Mouse (Mus musculus): ENCODE measurements around the gene Cul7.

Gene Cul7

DNA sequence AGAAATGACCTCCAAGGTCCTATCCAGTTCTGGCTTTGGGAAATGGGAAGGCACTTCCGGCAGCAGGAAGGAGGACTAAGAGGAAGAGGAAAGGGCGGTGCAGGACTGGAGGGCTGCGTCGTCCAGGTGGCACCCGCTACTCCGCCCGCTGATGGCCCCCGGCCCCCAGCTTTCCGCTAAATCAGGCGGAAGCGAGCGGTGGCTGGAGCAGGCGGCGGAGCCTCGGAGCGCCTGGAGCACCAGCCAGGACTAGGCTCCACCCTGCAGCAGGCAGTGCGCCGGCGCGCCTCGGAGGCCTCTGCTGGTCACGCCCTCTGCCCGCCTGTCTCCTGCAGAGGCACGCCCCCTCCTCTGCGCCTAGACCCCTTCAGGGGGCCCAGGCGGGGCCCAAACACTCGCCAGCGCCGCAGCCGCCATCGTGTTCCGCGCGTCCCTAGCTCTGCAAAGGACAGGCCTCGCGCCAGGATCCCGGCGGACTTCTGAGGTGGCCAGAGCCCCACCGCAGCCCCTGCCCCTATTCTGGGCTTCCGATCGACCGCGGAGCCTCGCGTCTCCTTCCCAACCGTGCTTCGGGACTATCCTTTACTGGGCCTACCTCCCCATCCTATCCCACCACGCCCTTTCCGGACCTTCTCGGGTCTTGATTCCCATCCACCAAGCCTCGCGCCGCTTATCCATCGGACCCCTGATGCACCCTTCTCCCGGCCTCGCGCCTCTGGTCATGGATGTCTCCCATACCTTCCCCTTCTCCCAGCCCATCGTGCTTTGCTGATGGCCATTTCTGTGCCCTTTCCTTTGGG is at the start of gene Cul7:
Gene Cul7, plus strand, starts transcription at position 106 of the 800 bp plus-strand sequence.
- peak; percentile 54 for DNase-seq (ENCODE audit: low read depth, low spot score)

DNA sequence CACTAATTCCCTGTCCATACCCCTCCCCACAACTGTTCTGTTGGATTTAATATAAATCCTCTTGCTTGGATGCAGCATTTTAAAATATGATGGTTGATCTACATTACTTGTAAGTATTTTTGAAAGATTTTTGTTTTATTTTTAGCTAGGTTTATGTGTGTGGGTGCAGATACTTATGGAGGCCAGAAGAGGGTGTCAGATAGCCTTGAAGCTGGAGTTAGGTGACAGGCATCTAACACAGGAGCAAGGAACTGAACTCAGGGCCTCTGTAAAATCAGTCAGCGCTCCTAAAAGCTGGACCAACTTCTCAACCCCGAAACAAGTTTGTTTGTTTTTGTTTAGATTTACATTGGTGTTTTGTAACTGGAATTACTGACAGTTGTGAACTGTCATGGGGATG is 49.6 kb upstream of the Cul7 start:
- no peak for DNase-seq (ENCODE audit: low read depth, low spot score)

DNA sequence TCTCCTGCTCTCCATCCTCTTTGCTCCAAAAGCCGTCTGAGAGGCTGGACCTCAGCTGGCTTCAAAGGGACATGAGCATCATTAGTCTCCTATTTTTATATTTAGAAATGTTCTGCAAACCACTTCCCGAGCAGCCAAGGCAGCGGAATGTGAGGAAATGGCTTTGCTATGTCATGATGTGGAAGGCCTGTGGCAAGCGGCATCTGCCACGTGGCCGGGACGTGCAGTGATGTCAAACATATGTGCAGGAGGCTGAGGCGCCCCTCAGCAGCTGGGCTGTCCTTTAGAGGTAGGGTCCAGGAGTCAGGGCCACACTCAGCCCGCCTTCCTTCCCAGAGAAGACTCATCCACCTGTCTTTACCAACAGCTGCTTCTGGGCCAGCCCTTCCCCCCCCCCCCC is 47.9 kb upstream of the Cul7 start:
- DNase-seq (ENCODE audit: low read depth, low spot score) = no peak

DNA sequence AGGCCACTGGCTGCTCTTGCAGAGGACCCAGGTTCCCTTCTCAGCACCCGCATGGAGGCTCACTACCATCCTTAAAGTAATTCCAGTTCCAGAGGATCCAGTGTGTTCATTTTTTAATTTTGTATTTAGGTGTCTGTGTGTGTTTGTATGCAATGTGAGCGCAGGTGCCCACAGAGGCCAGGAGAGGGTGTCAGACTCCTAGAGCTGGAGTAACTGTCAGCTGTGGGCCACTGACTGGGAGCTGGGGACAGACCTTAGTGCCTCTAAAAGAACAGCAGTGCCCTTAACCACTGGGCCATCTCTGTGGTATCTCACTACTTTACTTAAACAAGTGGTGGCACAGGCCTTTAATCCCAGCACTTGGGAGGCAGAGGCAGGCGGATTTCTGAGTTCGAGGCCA is 46.9 kb upstream of the Cul7 start:
- no peak for DNase-seq (ENCODE audit: low read depth, low spot score)

DNA sequence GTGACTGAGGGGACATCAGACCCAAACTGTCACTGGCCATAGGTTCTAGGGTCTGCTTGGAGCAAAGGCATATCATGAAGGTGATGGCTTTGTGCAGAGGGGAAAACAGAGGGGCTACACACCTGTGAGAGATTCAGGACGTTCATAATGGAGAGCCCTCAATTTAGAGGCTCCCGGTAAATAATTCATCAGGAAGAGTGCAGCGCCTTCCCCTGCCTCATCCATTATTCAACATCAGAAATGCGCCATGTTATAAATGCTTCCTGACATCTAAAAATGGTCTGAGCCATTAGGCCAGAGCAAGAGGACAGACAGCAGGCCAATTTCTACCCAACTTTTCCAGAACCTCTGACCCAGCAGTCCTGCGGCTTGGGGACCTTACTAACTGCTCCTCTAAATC is 45.0 kb upstream of the Cul7 start:
- DNase-seq (ENCODE audit: low read depth, low spot score) = no peak

DNA sequence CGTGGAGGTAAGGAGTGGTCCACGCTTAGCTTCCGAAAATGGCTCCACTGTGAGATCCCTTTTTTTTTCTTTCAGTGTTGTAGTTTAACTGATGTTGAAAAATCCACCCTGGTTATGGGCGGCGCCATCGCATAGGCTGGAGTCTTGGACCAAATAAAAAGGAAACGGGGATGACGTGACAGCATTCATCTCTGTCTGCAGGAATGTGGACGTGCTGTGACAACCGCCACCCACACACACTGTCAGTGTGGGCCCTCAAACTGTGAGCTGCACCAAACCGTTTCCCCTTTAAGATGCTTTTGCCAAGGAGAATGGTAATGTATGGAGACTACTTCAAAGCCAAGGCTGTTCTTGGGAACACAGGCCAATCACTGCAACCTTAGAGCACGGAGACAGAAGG is 44.1 kb upstream of the Cul7 start:
- DNase-seq (ENCODE audit: low read depth, low spot score) = no peak

DNA sequence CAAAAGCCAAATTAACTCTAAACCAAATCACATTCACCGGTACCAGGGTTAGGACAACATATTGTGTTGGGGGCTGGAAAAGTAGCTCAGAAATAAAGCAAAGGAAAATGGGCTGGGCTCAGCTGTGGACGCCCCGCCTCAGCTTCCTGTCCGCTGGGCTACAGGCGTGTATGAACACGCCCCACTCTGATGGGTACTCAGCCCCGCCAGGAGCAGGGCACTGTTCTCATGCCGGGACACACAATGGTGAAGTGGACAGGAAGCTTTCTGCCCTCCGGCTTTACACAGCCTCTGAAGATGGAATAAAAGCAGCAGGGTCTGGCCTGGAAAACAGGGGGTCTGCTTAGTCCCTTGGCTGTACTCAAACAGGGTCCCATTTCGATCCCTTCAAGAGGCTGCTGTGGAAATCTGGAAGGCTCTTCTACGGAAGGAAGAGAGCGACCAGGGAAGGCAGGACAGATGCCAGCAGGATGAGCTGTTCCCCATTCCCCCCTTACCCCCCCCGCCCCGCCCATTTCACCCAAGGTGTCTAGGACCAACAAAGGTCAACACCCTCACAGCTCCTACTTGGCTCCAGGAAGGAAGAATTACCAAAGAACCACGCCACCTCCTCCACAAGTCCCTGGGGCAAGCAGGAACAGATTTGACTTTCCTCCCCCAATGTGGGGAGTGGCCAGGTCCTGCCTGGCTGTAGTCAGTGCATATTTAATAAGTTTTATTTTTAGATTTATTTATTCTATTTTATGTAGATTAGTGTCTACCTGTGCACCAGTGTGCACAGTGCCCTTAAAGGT is 40.2 kb upstream of the Cul7 start:
- DNase-seq (ENCODE audit: low read depth, low spot score) = no peak

DNA sequence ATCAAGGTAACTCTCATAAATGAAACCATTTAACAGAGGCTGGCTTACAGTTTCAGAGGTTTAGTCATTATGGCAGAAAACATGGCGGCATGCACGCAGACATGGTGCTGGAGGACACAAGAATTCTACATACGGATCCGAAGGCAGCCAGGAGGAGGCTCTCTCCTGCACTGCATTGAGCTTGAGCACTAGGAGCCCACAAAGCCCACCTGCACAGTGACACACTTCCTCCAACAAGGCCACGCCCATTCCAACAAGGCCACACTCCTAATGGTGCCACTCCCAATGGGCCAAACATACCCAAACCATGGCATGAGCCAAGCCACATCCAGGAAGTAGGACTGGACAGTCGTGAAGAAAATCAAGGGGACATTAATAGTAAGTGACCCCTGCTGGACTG is 38.8 kb upstream of the Cul7 start:
- no peak for DNase-seq (ENCODE audit: low read depth, low spot score)

DNA sequence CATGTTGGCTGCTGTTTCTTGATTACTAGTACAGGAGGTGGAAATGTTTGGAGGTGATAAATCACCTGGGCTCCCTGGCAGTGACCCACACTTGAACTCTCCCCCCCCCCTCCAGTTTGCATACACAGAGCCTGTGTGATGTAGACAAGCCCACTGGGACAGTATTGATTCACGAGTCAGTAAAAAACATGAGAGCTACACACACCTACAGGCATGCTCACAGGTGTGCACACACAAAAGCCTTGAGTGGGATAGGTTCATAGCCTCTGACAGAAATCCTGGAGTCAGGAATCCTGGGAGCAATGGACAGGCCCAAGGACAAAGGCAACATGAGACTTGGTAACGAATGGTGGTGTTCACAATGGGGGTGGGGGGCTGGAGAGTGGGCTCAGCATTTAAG is 37.9 kb upstream of the Cul7 start:
- DNase-seq (ENCODE audit: low read depth, low spot score) = no peak

DNA sequence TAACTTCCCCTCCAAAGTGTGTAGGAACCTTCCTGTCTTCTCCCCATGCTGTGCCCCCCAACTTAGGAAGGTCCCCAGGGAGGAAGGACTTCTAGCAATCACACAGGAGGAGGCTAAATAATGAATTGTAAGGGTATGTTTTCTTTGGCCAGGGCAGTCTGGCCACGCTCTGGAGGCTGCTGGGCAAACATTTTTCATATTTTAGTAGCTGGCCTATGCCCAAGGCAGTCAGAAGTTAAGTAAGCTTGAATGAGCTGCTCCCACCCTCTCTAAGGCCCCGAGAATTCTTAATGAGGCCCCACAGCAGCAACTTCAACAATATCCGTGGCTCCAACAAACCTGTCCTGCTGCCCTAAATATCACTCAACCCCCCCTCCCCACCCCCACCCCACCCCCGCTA is 37.3 kb upstream of the Cul7 start:
- no peak for DNase-seq (ENCODE audit: low read depth, low spot score)

DNA sequence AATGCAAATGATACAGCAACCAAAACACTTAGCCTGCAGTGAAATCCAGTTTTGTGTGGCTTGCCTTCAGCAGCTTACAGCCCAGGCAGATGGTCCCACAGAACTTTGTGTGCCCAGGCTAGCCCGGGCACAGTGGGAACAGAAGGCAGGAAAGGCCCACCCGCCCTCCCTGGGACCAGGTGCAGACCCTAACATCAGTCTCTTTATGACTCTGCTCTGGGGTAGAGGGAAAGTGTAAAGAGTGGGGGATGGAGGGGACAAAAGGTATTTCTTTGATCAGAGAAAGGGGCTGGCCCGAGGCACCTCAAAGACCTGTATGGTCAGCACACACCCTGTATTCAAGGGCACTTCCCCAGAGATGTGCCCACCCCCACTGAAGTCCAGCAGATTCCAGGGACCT is 36.9 kb upstream of the Cul7 start:
- DNase-seq (ENCODE audit: low read depth, low spot score) = no peak

DNA sequence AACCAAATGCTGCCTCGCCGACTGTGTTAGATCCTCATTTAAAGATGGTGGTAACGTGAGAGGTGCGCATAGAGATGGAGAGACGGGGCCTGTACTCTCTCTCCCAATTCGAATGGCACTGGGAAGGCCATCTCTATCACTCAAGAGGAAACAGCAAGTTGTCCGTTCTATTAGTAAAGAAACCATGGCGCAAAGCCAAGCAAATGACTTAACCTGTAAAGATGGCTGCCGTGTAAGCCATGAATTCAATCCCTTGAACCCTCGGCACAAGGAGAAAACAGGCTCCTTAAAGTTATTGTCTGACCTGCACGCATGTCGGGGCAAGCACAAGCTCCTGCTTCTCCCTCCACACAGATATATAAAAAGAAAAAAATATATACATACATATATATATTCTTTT is 32.3 kb upstream of the Cul7 start:
- DNase-seq (ENCODE audit: low read depth, low spot score) = no peak

DNA sequence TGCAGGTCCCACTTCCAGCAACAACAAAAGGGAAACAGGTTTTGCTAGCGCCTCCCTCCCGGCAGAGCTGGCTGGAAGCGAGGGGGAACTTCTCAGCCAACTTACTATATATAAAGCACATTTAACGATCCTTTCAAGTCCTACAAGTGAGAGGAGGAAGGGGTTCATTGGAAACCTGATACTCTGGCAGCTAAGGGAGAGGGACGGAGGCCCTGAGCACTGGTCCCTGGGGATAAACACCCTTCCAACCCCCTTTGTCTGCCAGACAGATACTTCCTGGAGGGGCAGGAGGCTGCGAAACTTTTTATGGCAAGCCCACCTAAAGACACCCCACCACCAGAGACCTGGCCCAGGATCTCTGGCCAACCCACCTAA is 31.8 kb upstream of the Cul7 start:
- DNase-seq (ENCODE audit: low read depth, low spot score) = no peak

DNA sequence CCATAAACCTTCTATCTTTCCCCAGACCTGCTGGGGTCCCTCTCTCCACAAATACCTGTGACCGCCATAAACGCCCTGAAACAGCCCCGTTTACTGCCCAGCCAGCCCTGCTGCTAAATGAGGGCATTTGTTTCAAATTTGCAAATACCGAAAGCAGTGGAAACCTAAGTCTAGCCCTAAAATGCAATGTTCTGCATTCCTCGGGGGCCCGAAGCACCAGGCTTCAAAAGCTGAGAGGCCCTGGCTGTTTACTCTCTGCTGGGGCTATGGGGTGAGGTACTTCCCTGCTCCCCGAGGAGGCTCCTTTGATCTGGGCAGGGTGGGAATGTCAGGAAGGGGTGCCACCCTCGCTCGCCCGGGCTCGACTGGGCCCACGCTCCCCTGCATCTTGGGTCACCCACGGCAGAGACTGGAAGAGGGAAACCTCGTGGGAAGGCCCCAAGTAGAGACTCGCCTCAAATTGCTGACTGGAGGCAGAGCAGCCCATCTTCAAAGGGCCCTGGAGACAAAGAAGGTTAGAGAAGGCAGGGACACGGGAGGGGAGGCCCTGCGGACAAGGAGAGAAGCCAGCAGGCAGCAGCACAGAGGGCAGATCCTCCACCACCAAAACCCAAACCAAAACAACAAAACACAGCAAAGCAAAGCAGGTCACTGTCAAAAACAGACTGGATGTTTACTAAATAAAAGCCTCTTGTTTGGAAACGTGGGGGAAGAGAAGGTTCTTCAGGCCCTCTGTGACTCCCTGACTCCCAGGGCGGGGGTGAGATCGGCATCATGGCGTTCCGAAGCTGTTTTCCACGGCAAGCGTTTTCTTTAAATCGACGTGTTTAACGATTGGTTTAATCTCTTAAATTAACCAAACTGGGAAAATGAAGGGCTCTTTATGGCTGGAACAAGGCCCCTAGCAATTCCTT is 31.1 kb upstream of the Cul7 start:
- no peak for DNase-seq (ENCODE audit: low read depth, low spot score)

DNA sequence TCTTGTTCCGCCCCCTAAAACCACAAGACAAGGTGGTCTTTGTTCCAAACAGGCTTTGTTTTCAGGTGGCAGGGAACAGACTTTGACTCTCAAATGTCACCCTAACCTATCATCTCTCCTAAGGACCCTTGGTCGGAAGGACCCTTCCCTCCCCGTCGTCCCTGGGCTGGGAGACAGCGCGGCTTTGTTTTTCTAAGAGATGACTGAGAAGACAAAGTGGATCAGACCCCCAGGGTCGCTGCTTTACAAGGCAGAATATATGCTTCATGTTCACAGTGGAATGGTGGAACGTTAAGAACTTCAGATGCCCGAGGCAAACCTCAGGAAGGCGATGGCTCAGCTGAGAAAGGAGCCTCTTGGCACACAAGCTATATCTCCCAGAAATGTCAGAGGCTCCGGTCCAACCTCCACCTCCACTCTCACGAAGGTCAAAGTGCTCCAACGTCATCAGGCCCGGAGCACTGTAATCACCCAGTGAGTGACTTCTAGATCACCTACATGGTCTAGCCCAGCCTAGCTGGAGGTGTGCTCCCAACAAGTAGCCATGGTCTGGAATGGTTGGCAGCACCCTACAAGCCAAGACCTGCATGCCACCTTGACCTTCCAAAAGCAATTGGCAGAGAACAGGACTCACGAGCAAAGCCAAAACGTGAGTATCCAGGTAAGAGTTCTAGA is 30.3 kb upstream of the Cul7 start:
- no peak for DNase-seq (ENCODE audit: low read depth, low spot score)

DNA sequence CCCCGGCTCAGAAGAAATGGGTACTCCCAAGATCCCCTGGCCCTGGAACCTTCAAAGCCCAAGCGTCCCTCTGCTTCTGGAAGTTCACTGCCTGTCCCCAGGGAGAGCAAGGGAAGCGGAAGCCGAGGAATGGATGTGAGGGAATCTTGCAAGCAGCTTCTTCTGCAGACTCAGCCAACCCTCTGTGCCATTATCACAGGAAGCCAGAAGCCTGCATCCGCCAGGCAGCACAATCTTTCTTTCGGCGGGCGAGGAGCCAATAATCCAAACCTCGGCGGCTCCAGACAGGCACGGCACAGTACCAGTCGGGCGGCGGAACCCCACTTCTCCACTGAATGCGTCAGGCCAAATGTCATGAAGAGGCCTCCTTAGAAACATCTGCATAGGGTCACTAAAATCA is 28.8 kb upstream of the Cul7 start:
- DNase-seq (ENCODE audit: low read depth, low spot score) = no peak

DNA sequence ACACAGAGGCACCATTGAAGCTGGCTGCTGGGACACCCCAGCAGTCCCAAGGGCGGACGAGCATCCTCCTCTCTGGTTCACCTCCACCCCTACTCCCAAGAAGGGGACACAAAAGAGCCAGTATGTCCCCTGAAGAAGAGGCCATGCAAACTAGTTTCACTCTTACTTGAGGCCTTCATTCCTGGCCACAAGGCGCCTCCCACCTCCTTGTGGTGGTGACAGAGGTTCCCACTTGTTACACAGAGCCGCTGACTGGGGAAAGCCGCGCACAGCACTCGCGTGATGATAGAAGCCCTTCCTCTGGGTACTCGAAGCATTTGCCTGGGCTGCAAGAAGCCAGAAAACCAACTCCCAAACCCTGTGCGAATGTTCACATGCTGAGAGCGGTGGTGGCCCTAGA is 27.9 kb upstream of the Cul7 start:
- no peak for DNase-seq (ENCODE audit: low read depth, low spot score)

DNA sequence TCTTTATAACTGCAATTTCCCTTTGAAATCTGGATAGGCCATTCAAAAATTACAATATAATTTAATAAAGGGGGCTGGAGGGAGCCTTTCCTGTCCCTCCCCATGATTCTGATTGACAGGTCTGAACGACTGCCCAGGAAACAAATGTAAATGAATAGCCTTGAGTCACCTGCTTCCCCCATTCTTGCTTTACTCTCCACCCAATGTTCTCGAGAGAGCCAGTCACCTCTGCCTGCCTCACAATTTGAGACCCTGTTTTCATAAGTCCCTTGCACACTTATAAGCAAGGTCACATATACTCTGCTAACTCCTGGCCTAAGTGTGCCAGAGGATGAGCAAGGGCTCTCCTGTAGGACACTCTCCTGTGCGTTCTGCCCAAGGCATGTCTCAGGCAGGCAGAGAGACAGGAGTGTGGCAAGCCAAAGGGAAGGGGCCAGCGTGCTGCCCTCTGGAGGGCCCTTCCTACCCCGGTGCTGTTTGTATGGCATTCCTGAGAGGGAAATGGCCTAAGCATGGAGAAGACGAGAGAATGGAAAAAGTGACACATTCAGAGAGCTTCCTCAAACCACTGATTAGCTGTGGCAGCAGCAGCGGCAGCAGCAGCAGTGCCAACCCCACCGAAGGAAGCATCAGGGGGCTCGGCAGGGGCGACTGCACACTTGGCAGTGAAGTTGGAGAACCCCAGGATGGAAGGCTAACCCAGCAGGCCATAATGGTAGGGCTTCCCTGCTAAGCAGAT is 26.1 kb upstream of the Cul7 start:
- DNase-seq (ENCODE audit: low read depth, low spot score) = no peak

DNA sequence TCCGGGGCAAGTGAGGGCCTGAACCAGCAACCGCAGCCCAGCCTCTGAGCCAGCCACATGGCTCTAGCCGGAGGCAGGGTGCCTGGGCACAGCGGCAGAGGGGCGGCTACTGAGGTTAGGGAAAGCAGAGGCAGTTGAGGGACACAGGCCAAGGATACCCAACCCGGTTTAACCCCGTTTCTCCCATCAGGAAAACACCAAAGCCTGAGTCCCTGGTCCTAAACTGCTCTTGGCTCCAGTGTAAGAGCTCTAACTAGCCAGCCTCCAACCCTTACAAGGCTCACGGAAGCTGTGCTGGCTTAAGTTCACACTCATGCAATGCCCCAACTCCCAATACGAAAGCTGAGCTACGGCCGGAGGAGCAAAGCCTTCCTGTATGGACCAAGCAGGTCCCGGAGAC is 25.5 kb upstream of the Cul7 start:
- no peak for DNase-seq (ENCODE audit: low read depth, low spot score)

DNA sequence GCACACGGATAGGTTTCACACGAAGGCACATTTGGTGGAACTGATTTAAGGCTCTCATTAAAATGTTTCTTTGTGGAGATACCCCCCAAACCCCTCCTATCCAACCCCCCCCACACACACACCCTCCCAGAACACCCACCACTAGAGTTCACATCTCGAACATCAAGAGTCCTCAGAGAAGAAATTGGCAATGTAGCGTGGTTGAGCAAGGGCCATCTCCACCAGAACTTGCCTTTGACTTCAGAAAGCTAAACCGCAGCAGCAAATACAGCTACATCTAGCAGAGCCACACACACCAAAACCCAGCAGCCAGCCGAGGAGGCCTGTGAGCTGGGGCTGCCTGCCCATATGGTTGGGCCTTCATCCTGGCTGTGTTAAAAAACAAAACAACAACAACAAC is 22.7 kb upstream of the Cul7 start:
- no peak for DNase-seq (ENCODE audit: low read depth, low spot score)

DNA sequence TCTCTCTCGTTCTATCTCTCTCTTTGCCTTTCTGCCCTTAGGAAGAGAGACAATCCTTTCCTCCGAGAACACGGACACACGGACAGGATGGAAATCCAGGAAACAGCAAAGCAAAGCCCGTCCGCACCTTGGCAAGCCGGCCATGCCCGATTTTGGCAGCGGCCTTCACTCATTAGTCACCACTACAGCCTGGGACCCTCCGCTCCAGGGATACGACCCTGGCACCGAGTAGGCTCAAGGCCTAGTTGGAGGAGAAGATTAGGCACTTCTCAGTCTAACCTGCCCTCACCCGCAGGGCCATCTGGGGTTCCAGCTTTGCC is 21.7 kb upstream of the Cul7 start:
- DNase-seq (ENCODE audit: low read depth, low spot score) = no peak
